Mouse (Mus musculus) liver, embryonic 14.5 days (tissue): Measurements from ENCODE around the gene Slc45a1.

Source experiments
- CTCF ChIP-seq: IDR thresholded peaks from 2 replicates; pipeline ENCODE4 v1.5.1; 2016; ENCODE audit warnings: antibody characterized with exemption, low read depth, control low read depth
- EP300 ChIP-seq: IDR thresholded peaks from 2 replicates; pipeline ENCODE4 v1.6.1; 2016; ENCODE audit warnings: antibody characterized with exemption, low read depth

DNA sequence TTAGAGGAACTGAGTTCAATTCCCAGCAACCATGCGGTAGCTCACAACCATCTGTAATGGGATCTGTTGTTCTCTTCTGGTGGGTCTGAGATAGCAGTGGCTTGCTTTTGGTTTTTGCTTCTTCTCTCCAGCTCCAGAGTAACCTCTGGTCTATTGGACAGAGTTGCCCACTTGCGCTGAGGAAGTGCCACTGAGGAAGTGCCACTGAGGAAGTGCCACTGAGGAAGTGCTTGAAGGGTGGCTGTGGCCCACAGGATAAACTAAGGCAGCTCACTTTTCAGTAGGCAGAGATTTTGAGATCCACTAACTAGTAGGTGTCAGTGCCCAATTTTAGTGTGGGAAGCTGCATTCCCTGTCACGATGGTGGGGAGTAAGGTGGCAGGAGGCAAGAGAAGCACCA, 43.3 kb downstream of the Slc45a1 start:
- no peak for TF ChIP-seq CTCF
- no peak for TF ChIP-seq EP300
